Mouse (Mus musculus): ENCODE results near the gene Dbf4. TPM values are rescaled to one million over a fixed set of nuclear protein-coding genes. Genes with fewer than 3 reads are reported as not detected.

The Dbf4 gene
- total RNA-seq (2021): 10 to 100 TPM; 23.1 to 26.6 TPM

- DNase-seq: peak; percentile 96
Measured at GRCm38 (mm10) chr5:8422157-8422931, at the start of gene Dbf4, which contains the start of gene Slc25a40. Gene Dbf4 (minus strand): TSS chr5:8422716. Gene Slc25a40 (plus strand): TSS chr5:8422850.

- peak; percentile 7 for DNase-seq
Measured at GRCm38 (mm10) chr5:8456561-8456960, 34.0 kb upstream of the Dbf4 start.

- DNase-seq: no peak
Measured at GRCm38 (mm10) chr5:8455565-8455964, 33.0 kb upstream of the Dbf4 start.

GRCm38 (mm10) chr5:8439095-8439494, 16.6 kb upstream of the Dbf4 start:
- no peak for DNase-seq

GRCm38 (mm10) chr5:8437481-8438156, 15.1 kb upstream of the Dbf4 start:
- DNase-seq: no peak

- DNase-seq: no peak
Measured at GRCm38 (mm10) chr5:8425899-8426298, 3.4 kb upstream of the Dbf4 start.

GRCm38 (mm10) chr5:8424116-8424515, 1.6 kb upstream of the Dbf4 start:
- no peak for DNase-seq

- no peak for DNase-seq
Measured at GRCm38 (mm10) chr5:8422932-8423928, 714 bp upstream of the Dbf4 start.

- no peak for DNase-seq
Measured at GRCm38 (mm10) chr5:8421424-8421823, 1.1 kb downstream of the Dbf4 start.

- no peak for DNase-seq
Measured at GRCm38 (mm10) chr5:8417443-8417842, 5.1 kb downstream of the Dbf4 start.

- DNase-seq: no peak
Measured at GRCm38 (mm10) chr5:8416683-8417413, 5.7 kb downstream of the Dbf4 start.

GRCm38 (mm10) chr5:8408746-8409145, 13.8 kb downstream of the Dbf4 start:
- no peak for DNase-seq

- DNase-seq: no peak
Measured at GRCm38 (mm10) chr5:8397587-8398249, 24.8 kb downstream of the Dbf4 start.

GRCm38 (mm10) chr5:8393891-8394583, 28.5 kb downstream of the Dbf4 start:
- DNase-seq: no peak

- no peak for DNase-seq
Measured at GRCm38 (mm10) chr5:8374297-8374906, 48.1 kb downstream of the Dbf4 start.

- no peak for DNase-seq
Measured at GRCm38 (mm10) chr5:8373415-8373814, 49.1 kb downstream of the Dbf4 start.

- DNase-seq: no peak
Measured at GRCm38 (mm10) chr5:8368781-8369180, 53.7 kb downstream of the Dbf4 start.

GRCm38 (mm10) chr5:8368328-8368692, 54.2 kb downstream of the Dbf4 start:
- no peak for DNase-seq

GRCm38 (mm10) chr5:8367614-8368327, 54.7 kb downstream of the Dbf4 start, which contains the start of gene Adam22:
Gene Adam22 (minus strand): TSS chr5:8368160.
- DNase-seq: peak; percentile 89

Measured in heart, postnatal 4 days (tissue).